Mouse (Mus musculus) liver, embryonic 16.5 days (tissue): ENCODE results near the gene Fstl4. TPM values are rescaled to one million over a fixed set of nuclear protein-coding genes. Genes with fewer than 3 reads are reported as not detected.

Experiments
- ATAC-seq: fragments of 200-750 bp; cut with Nextera tagmentation; 2 replicates; pipeline ENCODE4 v1.8.0; 2017; ENCODE audit warnings: low read depth, mild to moderate bottlenecking, moderate number of reproducible peaks, moderate library complexity
- H3K27ac ChIP-seq: fragments of 300-500 bp; sonication (generic); 2 replicates; pipeline ENCODE4 v1.5.1; 2014; ENCODE audit warnings: mild to moderate bottlenecking, low read length
- H3K27me3 ChIP-seq: fragments of 300-500 bp; sonication (generic); 2 replicates; pipeline ENCODE4 v1.6.1; 2014; ENCODE audit warnings: low read depth, low read length, mixed read lengths; ENCODE audit not compliant: control insufficient read depth, insufficient read depth
- H3K36me3 ChIP-seq: fragments of 300-500 bp; sonication (generic); 2 replicates; pipeline ENCODE4 v1.6.1; 2014; ENCODE audit warnings: mild to moderate bottlenecking; ENCODE audit not compliant: control insufficient read depth, insufficient read depth
- H3K4me1 ChIP-seq: fragments of 300-500 bp; sonication (generic); 2 replicates; pipeline ENCODE4 v1.6.1; 2014; ENCODE audit warnings: low read depth, low read length, mixed read lengths; ENCODE audit not compliant: control insufficient read depth
- H3K4me2 ChIP-seq: fragments of 300-500 bp; sonication (generic); 2 replicates; pipeline ENCODE4 v1.6.1; 2014; ENCODE audit warnings: low read depth, low read length, mixed read lengths
- H3K4me3 ChIP-seq: fragments of 300-500 bp; sonication (generic); 2 replicates; pipeline ENCODE4 v1.5.1; 2014; ENCODE audit warnings: low read depth, mild to moderate bottlenecking, low read length
- H3K9ac ChIP-seq: fragments of 300-500 bp; sonication (generic); 2 replicates; pipeline ENCODE4 v1.6.1; 2014; ENCODE audit warnings: low read depth, low read length
- H3K9me3 ChIP-seq: fragments of 300-500 bp; sonication (generic); replicated peaks from 2 replicates; pipeline ENCODE4 v1.6.1; 2016; ENCODE audit warnings: low read length; ENCODE audit not compliant: control insufficient read depth
- WGBS: fragments of 180-500 bp; shearing (Covaris S2); extraction: QIAGEN DNeasy Blood & Tissue Kit; methylation state at CpG from one replicate; pipeline ENCODE4 v1.1.7; 2014; ENCODE audit not compliant: insufficient replicate concordance; 5-methylcytosine and 5-hydroxymethylcytosine counted together
- polyA plus RNA-seq: library from polyadenylated mRNA; unstranded; fragments of >200 nt; fragmentation: Nextera tagmentation; extraction: Ambion mirVana; gene quantifications from 2 replicates; pipeline ENCODE4 v1.2.1, GENCODE M21; 2015

The Fstl4 gene
- polyA plus RNA-seq, 1 experiment from 2014 or later = 0.08 TPM

DNA sequence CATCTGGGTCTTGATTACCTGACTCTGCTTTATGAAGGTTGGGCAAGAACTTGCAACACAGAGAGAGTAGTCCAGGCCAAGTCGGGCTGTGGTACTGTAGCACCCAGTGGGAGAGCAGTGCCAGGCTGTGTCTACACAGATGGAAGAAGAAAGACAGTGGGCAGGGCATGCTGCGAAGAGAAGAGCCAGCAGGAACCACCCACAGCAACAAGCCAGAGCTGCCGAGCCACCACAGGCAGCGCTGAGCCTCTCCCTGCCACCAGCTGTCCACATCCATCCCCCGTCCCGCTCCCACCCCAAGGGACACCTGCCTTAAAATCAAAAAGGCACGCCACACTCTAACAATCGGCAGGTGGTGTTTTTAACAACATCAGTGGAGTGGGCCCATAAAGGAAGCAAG lies 332.9 kb downstream of the Fstl4 start:
- no peaks in the 10 kb centered on the region for H3K9me3 ChIP-seq
- 55% methylated on average over 8 of the region's 8 CpGs for WGBS
- no peaks in the 10 kb centered on the region for H3K36me3 ChIP-seq
- no peaks in the 10 kb centered on the region for H3K4me1 ChIP-seq
- ATAC-seq = no peak
- H3K4me2 ChIP-seq = no peak overlapping the region
- H3K4me3 ChIP-seq = no peak overlapping the region
- no peak overlapping the region for H3K9ac ChIP-seq
- H3K27ac ChIP-seq = no peak overlapping the region
- no peaks in the 10 kb centered on the region for H3K27me3 ChIP-seq

DNA sequence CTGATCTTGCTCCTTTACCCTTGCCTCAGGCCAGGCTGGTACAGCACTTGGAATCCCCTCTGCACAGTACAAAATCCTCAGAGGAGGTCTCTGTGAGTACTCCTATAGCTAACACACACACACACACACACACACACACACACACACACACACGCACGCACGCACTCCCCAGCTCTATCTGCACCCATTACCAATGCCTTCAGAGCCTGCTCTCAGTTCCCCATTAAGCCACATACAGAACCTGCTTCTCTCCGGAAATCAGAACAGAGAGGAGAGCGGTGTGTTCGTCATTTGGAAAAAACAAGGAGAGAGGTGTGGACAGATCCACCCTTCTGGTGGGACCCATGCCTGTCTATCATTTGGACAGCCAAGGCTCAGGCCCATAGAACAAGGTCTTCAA lies 333.4 kb downstream of the Fstl4 start:
- Histone ChIP-seq H3K9ac (no peak overlapping the region), H3K27ac (no peak overlapping the region), H3K4me2 (no peak overlapping the region), H3K27me3 (no peaks in the 10 kb centered on the region), H3K36me3 (no peaks in the 10 kb centered on the region), H3K4me3 (no peak overlapping the region), H3K9me3 (no peaks in the 10 kb centered on the region), H3K4me1 (no peaks in the 10 kb centered on the region)
- WGBS = 69% methylated on average over 6 of the region's 6 CpGs
- ATAC-seq = no peak

DNA sequence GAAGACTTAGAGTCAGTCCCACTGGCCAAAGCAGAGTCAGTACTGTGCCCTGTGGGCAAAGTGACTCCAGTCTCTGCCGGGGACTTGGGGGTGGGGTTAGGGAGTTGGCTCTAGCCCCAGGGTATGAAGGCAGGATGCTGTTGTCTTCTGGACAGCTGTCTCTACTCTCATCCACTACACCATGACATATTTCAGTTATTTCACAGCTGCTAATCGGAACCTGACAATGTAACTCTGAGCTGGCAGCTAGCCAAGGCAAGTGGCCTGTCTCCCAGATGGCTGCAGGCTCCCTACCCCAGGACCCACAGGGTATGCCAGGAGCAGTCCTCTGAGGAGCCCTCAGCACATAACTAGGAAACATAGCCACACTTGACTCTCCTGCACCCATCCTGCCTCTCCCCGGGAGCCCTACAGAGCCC lies 334.4 kb downstream of the Fstl4 start:
- WGBS = 61% methylated on average over 3 of the region's 3 CpGs
- Histone ChIP-seq H3K36me3 (no peaks in the 10 kb centered on the region), H3K9ac (no peak overlapping the region), H3K4me3 (no peak overlapping the region), H3K9me3 (no peaks in the 10 kb centered on the region), H3K27ac (no peak overlapping the region), H3K4me1 (no peaks in the 10 kb centered on the region), H3K27me3 (no peaks in the 10 kb centered on the region), H3K4me2 (no peak overlapping the region)
- ATAC-seq = no peak

DNA sequence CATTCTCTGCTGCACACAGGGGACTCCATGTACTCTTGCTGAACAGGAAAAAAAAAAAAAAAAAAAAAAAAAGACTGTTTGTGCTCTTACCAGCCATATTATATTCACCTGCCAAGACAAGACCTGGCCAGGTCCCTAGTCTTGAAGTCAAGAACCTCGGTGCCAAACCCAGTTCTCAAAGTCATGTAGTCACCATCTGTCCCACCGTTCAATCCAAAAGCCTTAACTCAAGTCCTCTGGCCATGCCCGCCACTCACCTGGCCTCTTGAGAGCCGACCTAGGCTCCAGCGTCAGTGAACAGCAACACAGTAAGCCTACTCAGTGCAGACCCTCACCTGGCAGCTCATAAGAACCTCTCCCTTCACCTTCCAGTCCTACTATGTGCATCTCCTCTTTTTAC lies 334.9 kb downstream of the Fstl4 start:
- Histone ChIP-seq H3K4me2 (no peak overlapping the region), H3K27me3 (no peaks in the 10 kb centered on the region), H3K9me3 (no peaks in the 10 kb centered on the region), H3K4me3 (no peak overlapping the region), H3K36me3 (no peaks in the 10 kb centered on the region), H3K4me1 (no peaks in the 10 kb centered on the region), H3K9ac (no peak overlapping the region), H3K27ac (no peak overlapping the region)
- 65% methylated on average over 5 of the region's 5 CpGs for whole genome bisulfite sequencing
- no peak for ATAC-seq

DNA sequence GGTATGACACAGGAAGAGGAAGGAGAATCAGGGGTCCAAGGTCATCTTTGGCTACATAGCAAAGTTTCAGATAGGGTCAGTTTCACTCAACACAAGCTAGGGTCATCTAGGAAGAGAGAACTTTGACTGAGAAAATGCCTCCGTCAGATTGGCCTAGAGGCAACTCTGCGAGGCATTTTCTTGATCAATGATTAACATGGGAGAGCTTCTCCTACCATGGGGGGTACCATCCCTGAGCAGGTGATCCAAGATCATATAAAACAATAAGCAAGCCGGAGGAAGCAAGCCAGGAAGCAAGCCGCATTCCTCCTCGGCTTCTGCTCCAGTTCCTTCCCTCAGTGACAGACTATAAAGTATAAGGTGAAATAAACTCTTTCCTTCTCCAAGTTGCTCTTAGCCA lies 337.3 kb downstream of the Fstl4 start:
- Histone ChIP-seq H3K4me3 (no peak overlapping the region), H3K9me3 (no peaks in the 10 kb centered on the region), H3K27ac (no peak overlapping the region), H3K27me3 (no peaks in the 10 kb centered on the region), H3K4me2 (no peak overlapping the region), H3K4me1 (no peaks in the 10 kb centered on the region), H3K36me3 (no peaks in the 10 kb centered on the region), H3K9ac (no peak overlapping the region)
- 68% methylated on average over 5 of the region's 5 CpGs for WGBS
- no peak for ATAC-seq

DNA sequence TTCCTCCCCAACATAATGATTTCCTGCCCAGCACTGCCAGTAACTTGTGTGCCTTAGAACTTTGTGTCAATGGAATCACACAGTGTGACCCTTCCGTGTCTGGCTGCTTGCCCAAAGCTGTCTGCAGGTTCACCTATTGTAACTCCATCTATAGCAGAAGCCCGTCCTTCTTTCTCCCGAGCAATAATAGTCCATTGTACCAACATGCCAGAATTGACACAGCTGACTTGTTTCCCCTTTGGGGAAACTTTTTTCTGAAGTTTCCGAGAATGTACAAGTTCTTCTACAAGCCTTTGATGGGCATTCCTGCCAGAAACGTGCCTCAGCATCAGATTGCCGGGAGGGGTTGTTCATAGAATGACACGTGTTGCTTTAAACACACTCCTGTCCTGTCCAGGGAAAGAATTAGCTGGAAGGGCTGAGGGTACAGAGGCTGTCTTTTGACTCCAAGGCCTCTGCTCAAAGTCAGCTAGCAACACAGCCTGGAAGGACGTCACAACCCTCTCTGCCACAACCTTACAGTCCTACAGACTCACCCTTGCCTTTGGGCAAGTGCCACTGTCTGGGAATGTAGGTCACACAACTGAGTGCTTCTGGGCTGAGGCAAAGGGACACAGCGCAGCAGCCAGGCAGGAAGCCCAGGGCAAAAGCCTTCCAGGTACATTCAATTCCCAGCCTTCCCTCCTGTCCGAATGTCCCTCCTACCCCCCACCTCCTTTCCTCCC lies 339.3 kb downstream of the Fstl4 start:
- Histone ChIP-seq H3K4me3 (no peak overlapping the region), H3K4me1 (no peaks in the 10 kb centered on the region), H3K4me2 (no peak overlapping the region), H3K27ac (no peak overlapping the region), H3K9me3 (no peaks in the 10 kb centered on the region), H3K9ac (no peak overlapping the region), H3K27me3 (no peaks in the 10 kb centered on the region), H3K36me3 (no peaks in the 10 kb centered on the region)
- 58% methylated on average over 10 of the region's 10 CpGs for WGBS
- no peak for ATAC-seq

DNA sequence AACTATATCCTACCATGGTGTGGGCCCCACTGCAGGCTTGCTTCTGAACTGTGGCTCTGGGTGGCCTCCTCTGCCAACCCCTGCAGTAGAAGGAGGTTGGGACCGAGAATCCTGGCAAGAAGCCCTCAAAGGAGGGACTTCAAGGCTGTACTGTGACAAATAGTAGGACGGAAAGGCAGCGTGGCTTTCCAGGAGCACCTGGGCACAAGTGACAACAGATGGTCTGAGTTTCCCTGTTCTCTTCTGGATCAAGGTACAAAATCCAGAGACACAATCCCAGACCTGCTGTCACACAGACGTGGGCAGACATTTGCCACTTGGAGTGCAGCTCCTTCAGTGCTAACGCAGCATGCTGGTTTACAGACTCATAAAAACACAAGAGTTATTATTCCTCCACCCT lies 343.3 kb downstream of the Fstl4 start:
- H3K9ac ChIP-seq = no peak overlapping the region
- no peaks in the 10 kb centered on the region for H3K36me3 ChIP-seq
- no peaks in the 10 kb centered on the region for H3K4me1 ChIP-seq
- WGBS = 71% methylated on average over 5 of the region's 5 CpGs
- no peaks in the 10 kb centered on the region for H3K27me3 ChIP-seq
- H3K4me2 ChIP-seq = no peak overlapping the region
- H3K27ac ChIP-seq = no peak overlapping the region
- no peaks in the 10 kb centered on the region for H3K9me3 ChIP-seq
- ATAC-seq = no peak
- H3K4me3 ChIP-seq = no peak overlapping the region

DNA sequence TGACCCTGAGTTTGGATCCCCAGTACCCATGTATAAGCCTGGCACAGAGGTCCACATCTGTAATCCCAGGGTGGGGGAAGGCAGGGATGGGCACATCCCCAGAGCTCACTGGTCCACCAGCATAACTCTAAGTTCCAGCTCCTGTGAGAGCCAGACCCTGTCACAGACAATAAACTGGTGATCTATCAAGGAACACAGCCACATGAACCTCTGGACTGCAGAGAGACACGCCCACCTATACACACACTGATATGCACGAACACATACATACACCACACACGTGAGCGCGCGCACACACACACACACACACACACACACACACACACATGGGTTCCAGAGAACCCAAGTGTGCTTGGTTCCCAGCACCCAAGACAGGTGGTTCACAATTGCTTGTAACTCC lies 344.4 kb downstream of the Fstl4 start:
- H3K9me3 ChIP-seq = no peaks in the 10 kb centered on the region

DNA sequence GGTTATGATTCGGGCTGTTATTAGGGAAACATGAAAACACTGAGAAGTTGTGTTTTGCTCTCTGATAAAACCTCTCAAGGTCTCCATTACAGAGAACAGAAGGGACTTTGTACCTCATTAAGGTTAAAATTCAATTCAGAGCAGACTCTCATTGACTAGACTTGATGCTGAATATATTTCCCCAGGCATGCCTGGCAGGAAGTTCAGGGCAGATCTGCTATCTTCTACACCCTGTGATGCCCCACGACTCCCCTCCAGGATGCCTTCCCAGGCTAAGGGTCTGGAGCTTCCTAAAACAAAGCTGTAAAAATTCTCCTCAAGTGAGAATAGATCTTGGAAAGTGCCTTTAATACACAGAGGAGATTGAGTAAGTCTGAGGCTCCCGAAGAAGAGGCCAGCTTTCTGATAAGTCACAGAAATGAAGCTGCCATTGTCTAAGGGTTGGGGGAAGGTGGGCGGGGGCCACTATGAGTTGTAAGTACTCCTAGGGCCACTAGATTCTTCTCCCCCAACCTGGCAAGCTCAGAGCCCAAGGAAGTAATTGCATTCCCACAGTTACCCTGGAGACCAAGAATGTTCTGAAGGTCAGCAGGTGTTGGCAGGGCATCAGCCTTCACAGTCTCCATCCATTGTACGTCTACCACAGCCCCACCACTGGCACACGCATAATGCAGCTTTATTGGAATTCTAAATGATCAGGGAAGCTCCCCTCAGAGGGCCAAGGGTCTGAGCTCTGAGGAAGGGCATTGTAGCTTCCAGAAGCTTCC lies 345.4 kb downstream of the Fstl4 start:
- no peak overlapping the region for H3K9ac ChIP-seq
- no peaks in the 10 kb centered on the region for H3K9me3 ChIP-seq
- WGBS = 57% methylated on average over 6 of the region's 6 CpGs
- no peak overlapping the region for H3K27ac ChIP-seq
- H3K4me2 ChIP-seq = no peak overlapping the region
- ATAC-seq = no peak
- no peaks in the 10 kb centered on the region for H3K36me3 ChIP-seq
- H3K4me1 ChIP-seq = no peaks in the 10 kb centered on the region
- H3K27me3 ChIP-seq = no peaks in the 10 kb centered on the region
- H3K4me3 ChIP-seq = no peak overlapping the region

More for the DNA sequence above, 344.4 kb downstream of the Fstl4 start:
- no peaks in the 10 kb centered on the region for H3K36me3 ChIP-seq
- ATAC-seq = no peak
- no peak overlapping the region for H3K4me2 ChIP-seq
- H3K4me3 ChIP-seq = no peak overlapping the region
- no peaks in the 10 kb centered on the region for H3K4me1 ChIP-seq
- no peak overlapping the region for H3K9ac ChIP-seq
- no peaks in the 10 kb centered on the region for H3K27me3 ChIP-seq
- no peak overlapping the region for H3K27ac ChIP-seq
- 76% methylated on average over 6 of the region's 6 CpGs for WGBS
